Mouse (Mus musculus) cerebellum, adult 18-20 months (tissue): ENCODE measurements around the gene Ctxn1.

ENCODE experiments used
- DNase-seq, 2 experiments: peaks; one replicate each; pipeline ENCODE4 v3.0.0; 2021

Gene Ctxn1

DNA sequence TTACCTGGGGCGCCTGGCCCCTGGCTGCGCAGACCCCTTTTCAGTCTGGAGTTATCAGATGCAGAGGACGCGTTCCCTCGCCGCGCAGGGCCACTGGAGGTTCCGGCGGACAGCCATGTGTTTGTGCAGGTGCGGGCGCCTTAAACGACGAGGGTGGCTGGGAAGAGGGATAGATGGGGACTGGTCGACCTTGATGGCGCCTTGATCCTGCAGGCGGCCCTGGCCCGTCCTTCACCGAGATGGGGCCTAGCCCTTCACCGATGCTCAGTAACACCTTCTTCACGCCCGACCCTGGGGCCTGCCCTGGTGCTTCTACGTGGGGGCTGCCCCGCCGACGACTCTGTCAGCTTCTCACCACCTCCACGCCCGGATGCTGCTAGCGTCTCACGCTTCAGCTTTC is 9.9 kb downstream of the Ctxn1 start:
- no peak for DNase-seq

DNA sequence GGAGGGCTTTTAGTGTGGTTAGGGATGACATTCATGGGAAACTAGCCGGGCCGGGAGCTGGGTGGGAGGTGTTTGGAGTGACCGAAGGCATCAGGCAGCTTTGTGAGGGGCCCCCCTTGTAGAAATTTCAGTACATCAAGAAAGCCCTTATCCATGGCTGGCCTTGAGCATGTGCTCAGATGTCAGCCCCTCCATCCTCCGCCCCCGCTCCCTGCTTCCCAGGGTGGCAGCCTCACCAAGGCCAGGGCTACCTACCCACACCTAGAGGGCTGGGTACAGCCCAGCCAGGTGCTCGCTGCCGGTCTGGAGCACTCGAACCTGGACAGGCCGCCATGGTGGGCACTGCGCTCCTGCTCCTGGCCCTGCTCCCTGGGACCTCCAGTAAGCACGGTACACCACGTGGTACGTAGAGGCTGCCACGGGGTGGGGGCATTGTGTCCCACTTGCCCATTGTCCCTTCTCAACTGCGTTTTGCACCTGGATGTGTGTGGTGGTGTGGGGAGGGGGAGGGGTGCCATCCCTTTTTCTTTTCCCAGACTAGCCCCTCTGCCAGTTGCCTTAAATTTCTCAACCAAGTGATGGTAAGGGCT is 11.0 kb downstream of the Ctxn1 start, which contains the start of gene Tgfbr3l:
TSS of gene Tgfbr3l (plus strand) at position 264 of the 590 bp plus-strand sequence.
- peak in 1 of 2 experiments; percentile 9 for DNase-seq

DNA sequence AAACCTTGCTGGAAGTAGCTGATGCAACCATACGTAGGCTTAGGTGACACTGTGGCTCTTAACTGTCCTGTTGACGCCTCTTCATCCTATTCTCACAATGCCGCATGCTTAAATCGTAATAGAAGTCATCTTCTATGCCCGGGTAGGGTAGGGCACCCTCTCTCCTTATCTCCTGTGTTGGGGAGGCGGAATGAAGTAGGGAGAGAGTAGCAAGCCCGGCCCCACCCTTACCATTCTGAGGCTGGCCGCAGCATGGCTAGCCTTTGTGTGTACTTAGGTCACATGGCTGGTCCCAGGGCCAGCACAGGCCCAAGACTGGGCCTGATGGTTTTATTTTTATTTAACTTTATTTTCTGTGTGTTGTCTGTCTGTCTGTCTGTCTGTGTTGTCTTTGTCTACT is 11.8 kb downstream of the Ctxn1 start:
- no peak for DNase-seq

DNA sequence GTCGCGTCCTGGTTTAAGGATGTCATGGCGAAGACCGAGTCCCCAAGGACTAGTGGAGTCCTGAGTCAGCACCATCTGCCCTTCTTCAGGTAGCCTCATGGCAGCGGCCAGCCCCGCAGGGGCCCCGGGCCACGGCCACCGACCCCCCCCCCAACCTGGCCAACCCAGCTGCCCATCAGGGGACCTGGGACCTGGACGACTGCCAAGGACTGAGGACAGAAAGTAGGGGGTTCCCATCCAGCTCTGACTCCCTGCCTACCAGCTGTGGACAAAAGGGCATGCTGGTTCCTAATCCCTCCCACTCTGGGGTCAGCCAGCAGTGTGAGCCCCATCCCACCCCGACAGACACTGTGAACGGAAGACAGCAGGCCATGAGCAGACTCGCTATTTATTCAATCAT is 13.3 kb downstream of the Ctxn1 start:
- DNase-seq: peak in 1 of 2 experiments; percentile 26

- no peak for DNase-seq
Measured at GRCm38 (mm10) chr8:4245061-4245460, 14.0 kb downstream of the Ctxn1 start.

DNA sequence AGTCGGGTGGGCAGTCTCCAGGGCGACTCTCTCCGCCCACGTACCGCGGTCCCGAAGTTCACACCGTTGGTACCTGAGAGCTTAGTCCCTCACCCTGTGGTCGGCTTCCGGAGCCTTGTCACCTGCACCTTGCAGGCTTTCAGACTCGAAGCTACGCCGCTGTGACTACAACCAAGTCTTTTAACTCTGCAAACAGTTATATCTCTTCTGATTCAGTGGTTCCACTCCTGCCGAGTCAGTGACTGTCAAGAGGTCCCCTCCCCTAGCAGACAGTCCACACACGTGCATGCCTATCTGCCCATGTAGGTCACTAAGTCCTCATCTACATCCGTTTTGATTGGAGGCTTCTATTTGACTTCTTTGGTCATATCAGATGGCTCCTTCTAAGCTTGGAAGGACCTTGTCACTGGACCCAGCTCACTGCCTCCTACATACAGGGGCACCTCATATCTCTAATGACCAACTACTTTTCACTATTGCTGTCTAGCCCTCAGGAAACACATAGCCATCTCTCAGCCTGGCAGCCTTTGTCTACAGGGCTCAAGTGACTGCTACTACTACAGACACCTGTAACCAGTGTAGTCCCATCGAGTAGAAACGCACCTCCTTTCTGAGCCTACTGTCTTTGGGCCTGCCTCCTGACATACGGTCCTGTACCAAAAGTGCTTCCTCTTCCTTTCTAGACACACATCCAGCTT is 19.7 kb downstream of the Ctxn1 start:
- DNase-seq: no peak

- peak; percentile 99 to 100 for DNase-seq
Measured at GRCm38 (mm10) chr8:4238434-4239192, 20.5 kb downstream of the Ctxn1 start, which contains the start of the genes Map2k7 and Gm49320. Gene Map2k7 (plus strand): TSS chr8:4238740. Gene Gm49320 (plus strand): TSS chr8:4238865.

GRCm38 (mm10) chr8:4237814-4238433 is 21.1 kb downstream of the Ctxn1 start:
- no peak for DNase-seq

DNA sequence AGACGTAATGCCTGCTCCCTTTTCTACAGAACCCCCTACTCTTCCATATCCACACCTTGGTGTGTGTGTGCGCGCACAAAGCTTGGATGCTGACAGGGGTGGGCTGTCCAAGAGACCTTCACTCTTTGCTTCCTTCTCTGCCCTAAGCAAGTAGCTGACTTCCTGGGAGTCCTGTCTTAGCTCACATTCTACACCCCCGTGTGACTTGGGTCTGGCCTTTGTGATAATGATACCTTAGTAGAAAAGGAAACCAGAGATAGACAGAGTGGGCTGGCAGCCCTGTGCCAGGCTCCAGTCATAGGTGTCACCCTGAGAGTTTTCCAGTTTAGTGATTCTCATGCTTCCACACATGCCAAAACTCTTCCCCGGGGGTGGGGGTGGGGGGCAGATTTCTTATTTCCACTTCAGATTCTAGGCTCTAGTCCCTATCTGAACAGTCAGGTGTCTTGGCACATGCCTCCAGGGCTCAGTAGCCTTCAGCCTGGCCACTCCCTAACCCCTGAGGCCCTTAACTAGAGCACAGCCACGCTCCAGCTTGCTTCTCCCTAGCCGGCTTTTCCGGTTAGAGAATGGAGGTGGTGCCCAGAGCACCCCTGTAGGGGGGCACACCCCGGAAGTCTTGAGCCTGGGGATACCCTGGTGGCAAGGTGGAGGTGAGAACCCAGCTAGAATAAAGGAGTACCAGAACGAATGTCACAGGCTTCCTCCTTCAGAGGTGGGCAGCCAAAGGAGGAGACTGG is 28.3 kb downstream of the Ctxn1 start:
- no peak for DNase-seq

DNA sequence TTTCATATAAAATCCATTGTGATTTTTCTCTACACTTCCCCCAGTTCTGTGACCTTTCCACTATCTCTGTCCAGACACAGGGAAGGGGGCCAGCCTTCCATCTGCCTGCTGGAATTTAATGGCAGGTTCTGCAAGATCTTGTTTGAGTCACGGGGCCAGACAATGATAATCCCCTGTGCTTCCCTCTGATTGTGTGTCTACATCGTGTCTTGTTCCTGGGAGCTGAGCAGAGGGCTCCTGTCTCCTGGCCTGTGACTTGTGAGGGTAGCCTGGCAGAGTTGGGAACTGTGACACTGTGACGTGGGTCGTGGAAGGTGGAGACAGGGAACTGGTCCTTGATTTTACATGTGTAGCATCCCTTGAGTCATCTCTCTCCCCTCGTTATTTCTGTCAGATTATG is 29.3 kb downstream of the Ctxn1 start:
- no peak for DNase-seq

DNA sequence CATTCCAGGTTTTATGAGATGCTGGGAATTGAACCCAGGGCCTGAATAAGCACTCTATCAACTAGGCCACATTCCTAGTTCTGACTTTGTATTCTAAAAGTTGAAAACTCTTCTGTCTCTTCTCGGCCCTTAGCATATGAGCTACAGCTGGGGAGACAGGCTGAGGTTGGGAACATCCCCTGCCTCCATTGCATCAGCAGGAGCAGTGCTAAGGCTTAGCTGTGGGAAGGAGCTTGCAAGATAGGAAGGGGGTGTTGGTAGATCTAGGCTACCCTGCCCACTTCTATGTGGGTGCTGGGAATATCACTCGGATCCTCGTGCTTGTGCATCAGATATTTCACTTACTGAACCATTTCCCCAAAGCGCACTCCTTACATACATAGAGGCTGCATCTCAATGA is 31.2 kb downstream of the Ctxn1 start:
- DNase-seq: no peak

GRCm38 (mm10) chr8:4226739-4227347 is 32.2 kb downstream of the Ctxn1 start, which contains the start of gene Lrrc8e:
Gene Lrrc8e (plus strand): TSS chr8:4226827.
- DNase-seq: no peak

DNA sequence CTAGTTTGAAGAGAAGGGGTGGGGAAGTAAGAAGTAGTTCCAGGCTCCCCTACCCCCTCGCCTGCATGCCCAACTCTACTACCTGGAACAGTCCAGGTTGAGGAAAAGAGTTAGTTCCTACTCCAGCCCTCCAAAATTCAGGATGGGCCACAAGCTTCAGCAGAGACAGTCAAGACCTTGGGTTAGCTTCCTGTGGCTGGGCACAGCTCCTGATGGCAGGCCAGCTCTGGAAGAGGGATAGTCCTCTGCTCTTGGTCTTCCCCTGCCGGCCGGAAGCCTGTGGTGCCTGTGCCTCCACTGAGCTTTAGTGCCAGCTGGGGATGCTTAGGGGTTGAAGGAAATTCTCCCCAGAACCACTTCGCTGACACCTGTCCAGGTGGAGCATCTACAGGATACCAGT is 32.8 kb downstream of the Ctxn1 start:
- no peak for DNase-seq

DNA sequence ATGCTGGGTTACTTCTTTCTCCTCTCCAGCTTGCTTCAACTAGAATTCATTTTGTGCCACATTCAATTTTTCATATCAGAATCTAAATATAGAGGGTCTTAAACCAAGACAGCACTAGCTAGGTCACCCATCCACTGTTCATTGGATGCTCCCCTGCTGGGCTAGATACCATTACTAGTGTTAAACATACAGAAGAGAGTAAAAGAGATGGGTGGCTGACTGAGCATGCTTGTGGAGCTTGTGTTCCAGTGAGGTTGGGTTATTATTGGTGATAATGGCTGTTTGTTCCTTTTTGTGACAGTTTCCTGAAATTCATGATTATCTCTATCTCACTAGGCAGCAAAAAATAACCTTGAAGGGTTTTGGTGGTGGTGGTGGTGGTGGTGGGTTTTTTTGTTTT is 37.0 kb downstream of the Ctxn1 start:
- no peak for DNase-seq

DNA sequence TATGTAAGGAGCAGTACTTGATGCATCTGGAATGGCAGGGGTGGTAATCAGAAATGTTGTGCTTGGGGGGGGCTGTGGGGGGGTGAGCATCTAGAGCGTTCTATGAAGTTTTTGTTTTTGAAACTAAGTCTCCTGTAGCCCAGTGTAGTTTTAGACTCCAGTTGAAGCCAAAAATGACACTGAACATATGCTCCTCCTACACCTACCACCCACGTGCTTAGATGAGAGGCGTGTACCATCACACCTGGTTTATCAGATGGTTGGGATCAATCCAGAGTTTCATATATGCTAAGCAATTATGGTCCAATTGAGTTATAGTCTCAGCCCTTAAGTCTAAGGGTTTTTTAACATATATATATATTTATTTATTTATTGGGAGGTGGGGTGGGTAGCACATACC is 39.5 kb downstream of the Ctxn1 start:
- no peak for DNase-seq

- DNase-seq: peak; percentile 64 to 67
Measured at GRCm38 (mm10) chr8:4216791-4217621, 42.1 kb downstream of the Ctxn1 start, which contains the start of gene Prr36. Gene Prr36 (minus strand): TSS chr8:4217459.

DNA sequence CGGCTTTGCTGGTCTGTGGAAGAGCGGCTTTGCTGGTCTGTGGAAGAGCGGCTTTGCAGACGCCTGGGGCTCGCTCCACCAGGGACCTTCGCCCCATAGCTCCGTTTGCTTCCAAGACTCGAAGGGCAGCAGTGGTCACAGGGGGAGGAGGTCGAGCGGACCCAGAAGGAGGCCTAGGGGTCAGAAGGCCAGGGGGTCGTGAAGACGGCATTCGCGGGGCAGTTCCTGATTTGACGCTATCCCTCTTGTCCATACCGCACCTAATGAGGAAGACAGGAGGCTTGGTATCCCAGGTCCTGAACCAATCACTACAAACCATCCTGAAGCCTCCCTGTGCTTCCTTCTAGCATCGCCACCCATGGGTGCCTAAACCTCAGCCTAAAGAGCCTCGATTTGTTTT is 42.8 kb downstream of the Ctxn1 start:
- peak in 1 of 2 experiments; percentile 38 for DNase-seq

DNA sequence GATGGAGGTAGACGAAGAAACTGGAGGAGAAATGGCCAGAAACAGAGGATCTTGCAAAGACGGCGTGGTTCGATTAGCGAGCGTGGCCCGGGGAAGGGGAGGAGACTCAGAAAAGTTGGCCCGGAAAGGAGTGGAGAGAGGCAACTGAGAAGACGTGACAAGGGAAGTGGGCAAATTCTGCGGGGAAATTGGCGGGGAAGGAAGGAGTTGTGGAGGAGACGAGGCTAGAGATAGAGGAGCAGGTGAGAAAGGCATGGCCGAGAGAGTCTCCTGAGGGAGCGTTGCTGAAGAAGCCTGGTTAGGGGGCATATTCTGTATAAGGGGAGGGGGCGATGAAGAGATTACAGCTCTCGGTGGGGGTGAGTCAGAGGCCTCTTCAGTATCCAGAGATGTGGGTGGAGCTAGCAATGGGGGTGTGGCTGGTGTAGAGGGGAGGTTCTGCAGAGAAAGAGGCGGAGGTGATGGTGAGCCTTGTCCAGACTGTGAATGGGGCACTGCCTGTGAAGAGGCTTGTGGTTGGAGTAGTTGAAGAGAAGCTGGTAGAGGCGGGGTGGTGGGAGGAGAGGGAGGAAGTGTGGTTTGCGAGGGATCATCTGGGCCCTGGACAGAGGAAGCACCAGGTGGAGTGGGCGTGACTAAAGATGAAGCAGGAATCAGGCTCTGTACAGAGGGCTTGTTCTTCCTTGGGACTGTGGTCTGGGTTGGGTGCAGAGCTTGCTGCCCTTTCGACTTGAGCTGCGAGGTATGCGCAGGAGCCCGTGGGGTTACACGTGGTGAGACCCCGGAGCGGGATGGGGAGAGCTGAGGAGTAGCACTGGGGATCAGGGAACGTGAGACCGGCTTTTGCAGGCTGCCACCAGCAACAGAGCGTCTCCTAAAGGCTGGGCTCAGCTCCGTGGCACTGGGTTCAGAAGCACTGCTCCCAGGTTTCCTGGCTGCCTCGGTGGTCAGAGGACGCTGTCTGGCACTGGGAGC is 44.8 kb downstream of the Ctxn1 start:
- peak in 1 of 2 experiments; percentile 30 for DNase-seq

DNA sequence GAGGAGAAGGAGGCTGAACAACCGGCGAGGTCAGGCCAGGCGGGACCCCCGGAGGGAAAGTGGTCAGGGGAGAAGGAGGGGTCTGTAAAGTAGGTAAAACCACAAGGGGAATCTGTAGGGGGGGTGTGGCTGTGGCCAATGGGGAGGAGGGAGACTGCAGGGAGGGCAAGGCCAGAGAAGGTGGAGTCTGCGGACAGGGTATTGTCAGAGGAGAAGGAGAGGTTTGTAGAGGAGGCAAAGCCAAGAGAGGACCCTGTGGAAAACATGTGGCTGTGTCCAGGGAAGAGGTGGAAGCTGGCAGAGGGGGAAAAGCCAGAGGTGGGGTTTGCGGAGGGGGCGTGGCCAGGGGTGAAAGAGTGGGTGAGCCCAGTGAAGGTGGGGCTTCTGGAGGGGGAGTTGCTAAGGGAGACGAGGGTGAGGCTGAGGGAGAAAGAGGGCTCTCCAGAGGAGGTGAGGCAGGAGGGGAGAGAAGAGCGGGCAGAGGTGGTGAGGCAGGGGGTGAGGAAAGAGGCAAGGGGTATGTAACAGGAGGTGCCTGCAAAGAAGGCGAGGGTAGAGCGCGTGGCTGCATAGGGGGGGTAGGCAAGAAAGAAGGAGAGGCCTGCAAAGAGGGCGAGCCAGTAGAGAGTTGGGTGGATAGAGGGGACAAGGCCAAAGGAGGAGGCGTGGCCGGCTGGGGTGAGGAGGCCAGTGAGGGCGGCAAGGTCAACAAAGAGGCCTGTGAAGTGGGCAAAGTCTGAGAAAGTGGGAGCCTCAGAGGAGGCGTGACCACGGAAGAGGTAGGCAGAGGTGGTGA is 45.7 kb downstream of the Ctxn1 start:
- DNase-seq: peak in 1 of 2 experiments; percentile 33
